Mouse (Mus musculus) lung, postnatal 36 days (tissue): Measurements from ENCODE around the gene Abcc4.
"Not testable (repeated sequence)": the region's sequence is repeated elsewhere in the genome, so short reads cannot be mapped to it uniquely, and the experiment has no call there.

Source experiments
- DNase-seq: peaks from one replicate; pipeline ENCODE4 v3.0.0; 2022; ENCODE audit warnings: mixed read lengths

Gene Abcc4

GRCm38 (mm10) chr14:118569586-118569985 is 136.4 kb downstream of the Abcc4 start:
- no peak for DNase-seq

DNA sequence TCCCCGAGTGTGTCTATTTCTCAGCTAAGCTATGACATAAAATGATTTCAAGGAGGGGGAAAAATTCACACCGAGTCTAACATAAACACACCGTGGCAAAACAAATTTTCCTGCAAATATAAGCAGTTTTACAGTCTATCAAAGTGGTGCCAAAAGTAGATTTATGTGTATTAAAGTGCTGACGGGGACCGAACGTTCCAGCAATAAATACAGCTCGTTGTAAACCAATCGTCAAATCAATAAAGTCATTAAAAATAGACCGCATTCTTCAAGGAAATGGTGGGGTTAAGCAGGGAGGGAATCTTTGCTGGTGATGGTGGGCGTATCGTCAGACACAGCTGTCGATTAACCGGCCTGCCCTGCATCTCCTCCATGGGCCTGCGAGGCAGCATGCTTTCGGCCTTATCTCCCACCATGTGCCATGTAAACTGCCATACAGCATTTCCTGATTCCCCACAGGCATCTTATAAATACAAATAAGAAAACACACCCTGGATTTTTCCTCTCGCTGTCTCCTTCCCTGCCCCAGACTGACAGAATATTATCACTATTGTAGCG is 137.8 kb downstream of the Abcc4 start:
- no peak for DNase-seq

GRCm38 (mm10) chr14:118566809-118567208 is 139.2 kb downstream of the Abcc4 start:
- DNase-seq, result no peak

- peak; percentile 19 for DNase-seq
Measured at GRCm38 (mm10) chr14:118566214-118566688, 139.8 kb downstream of the Abcc4 start.

DNA sequence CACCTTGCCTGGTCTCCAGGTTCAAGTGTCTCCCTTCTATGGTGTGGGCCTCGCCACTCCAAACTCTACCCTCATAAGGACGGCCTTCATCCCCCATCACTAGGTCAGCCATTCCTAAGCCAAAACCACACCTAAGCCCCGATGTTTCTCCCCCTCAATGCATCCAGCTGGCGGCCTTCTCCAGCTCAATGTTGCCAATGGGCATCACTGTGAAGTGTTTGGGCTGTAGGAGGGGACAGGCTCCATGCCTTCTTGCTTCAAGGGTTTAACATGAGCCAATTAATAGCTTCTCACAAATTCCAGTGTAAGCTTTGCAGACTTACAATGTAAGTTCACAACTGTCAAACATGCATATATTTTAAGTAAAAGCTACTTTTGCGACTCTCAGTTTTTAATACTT is 140.3 kb downstream of the Abcc4 start:
- DNase-seq, result no peak

DNA sequence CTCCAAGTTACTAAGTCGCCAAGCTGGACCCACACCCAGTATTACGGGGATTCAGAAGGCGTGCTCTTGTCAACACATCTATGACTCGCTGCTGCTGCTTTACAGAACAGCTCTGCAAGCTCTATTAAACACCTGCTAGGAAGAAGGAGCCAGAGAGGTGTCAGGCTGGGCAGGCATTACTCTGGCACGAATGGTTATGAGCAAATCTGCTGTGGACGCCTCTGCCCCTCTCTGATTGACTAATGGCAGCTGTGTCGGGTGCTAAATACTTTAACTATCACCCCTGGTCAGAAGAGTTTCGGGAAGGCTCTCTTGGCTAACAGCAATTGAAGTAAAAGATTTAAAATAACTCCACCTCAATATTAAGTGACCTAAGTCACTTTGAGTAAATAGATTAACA is 142.4 kb downstream of the Abcc4 start:
- DNase-seq, result no peak

- no peak for DNase-seq
Measured at GRCm38 (mm10) chr14:118552901-118553475, 153.0 kb downstream of the Abcc4 start.

DNA sequence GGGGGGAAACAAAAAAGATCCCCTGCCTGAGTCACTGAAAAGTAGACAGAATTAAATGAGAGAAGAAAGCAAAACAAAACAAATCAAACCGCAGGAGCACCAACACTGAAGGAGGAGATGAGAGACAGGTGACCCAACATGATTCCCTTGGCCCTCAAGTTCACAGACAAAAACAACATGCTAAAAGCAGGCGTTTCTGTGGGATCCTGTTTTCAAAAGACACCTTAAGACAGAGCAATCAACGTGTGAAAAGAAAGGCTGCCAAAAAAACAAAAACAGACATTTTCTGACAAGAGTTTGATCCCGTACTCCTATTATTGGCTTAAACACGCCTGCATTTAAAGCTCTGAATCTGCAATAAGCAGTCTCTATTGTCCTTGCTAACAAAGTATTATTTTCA is 153.6 kb downstream of the Abcc4 start:
- no peak for DNase-seq

GRCm38 (mm10) chr14:118551725-118552285 is 154.2 kb downstream of the Abcc4 start:
- no peak for DNase-seq

DNA sequence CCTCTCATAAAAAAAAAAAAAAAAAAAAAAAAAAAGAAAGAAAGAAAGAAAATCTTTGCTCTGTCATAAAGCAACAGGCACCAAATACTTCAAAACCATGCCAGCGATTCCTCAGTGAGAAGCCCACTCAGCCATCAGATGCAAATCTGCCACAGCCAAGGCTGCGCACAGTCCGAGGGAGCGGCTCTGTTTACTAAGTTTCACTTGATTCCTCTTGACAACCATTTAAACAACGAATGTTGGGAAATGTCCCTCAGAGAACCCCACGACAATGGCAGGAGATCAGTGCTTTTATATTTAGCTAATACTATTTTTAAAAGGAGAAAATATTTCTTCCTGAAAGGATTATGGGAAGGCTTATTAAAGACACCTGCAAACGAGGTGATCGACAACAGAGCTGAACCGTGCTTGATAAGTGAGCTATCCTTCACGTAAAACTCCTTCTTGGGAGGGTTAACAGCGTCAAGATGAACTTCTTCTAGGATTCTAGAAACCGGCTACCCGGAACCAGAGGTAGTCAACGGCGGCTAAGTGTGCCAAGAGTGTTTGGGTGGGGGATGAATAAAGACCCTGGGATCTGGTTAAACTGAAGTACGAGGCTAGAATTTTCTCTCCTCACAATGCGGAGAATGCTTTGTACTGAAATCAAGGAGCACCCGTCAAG is 154.8 kb downstream of the Abcc4 start:
- DNase-seq, result peak; percentile 36

DNA sequence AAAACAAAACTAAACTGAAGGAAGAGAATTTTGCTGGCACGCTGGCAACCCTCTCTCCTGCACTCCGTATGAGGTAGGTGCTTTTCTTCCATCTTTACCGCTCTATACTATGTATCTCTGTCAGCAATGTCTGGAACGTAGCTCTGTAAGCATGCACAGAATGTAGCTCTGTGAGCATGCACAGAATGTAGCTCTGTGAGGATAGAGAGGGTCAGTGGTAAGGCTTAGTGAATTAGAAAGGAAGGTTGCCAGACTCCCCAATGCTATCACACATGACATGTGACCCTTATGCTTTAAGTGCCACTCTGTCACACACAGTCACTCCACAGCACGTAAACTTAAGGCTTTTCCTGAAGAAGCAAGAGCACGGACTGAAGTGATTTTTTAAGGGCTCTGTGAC is 161.5 kb downstream of the Abcc4 start:
- DNase-seq, result no peak

- no peak for DNase-seq
Measured at GRCm38 (mm10) chr14:118542947-118543346, 163.1 kb downstream of the Abcc4 start.

- no peak for DNase-seq
Measured at GRCm38 (mm10) chr14:118531539-118531938, 174.5 kb downstream of the Abcc4 start.

DNA sequence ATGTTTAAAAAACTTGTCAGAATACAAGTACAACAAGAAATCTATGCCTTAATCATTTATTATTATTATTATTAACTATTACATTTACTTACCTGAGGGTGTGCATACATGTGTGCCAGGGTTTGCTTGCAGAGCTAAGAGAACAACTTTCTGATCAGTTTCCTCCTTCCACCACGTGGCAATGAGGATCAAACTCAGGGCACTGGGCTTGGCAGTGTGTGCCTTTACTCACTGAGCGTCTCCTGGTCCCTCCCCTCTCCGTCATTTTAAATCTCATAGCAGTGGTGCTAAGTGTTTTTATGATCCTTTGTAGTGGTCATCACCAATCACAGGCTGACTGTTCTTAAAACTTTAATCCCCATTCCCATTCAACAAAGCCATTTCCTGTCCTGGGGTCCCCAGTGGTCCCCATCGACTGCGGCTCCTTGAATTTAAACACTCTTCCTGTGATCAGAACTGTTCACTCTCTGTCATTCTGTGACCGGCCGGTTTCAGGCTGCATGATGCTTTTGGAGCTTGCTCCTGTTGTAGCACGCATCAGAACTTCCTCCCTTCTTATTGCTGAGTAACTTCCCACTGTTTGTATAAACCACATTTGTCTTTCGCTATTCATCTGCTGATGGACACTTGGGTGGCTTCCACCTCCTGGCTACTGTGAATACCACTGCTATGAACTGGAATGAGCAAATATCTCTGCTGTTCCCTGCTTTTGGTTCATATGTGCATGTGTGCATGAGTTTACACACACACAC is 191.6 kb downstream of the Abcc4 start:
- DNase-seq, result peak; percentile 3

GRCm38 (mm10) chr14:118511715-118512114 is 194.3 kb downstream of the Abcc4 start:
- DNase-seq, result not testable (repeated sequence)

DNA sequence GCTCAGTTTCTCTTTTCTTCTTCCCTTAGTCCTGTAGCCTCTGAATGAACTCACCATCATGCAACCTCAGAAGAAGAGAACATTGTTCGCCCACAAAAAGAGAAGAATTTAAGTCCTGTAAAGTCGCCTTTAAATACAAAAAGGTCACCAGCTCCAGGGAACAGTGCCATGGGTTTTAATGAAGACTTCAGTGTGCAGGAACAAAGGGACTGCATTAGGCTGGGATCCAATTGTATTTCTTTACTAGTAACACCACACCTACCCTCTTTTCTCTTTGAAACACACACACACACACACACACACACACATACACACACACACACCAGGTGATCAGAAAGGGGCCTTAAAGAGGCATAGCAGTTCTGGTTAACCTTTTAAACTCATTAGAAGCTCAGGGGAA is 195.2 kb downstream of the Abcc4 start:
- no peak for DNase-seq

DNA sequence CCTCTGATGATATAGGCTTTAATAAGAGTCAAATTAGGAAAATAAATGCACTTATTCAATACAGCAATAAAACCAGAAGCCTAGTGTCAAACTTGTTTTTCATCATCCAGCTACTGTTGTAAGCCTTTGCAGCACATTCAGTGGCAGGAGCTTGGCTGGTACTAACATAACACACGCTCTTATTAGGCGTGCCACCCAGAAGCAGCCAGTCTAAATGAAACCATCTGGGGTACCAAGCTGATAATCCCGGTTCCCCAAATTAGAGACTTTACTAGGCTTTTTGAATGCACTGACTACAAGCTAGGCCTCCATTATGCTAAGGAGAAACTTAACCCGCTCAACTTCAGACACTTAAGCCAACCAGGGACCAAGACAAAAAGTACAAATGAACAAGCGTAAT is 195.8 kb downstream of the Abcc4 start:
- no peak for DNase-seq

- DNase-seq, result peak; percentile 30
Measured at GRCm38 (mm10) chr14:118507829-118508228, 198.2 kb downstream of the Abcc4 start.

DNA sequence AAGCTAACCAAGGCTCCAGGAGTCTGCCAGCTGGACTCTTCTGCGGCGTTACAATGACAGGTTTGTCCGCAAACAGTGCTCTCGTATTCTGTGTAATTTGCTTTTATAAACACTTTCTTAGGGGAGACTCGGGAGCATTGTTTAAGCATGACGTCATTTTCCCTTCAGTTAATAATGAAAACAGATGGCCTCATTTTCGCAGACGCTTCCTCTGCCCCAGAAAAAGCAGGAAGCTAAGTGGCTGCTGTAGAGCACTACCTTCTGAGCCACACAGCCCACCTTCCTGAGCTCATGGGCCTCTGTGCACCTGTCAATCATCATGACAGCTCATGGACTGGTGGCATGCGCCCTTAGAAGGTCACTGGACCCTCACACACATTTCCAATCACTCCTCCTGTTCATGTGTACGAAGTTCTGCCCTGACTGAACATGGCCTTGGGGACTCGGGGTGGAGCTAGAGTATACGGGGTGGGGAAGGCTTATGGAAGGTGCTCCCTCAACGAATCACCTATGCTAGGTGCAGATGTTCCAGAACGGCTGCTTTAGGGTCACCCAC is 199.3 kb downstream of the Abcc4 start:
- DNase-seq, result peak; percentile 48

DNA sequence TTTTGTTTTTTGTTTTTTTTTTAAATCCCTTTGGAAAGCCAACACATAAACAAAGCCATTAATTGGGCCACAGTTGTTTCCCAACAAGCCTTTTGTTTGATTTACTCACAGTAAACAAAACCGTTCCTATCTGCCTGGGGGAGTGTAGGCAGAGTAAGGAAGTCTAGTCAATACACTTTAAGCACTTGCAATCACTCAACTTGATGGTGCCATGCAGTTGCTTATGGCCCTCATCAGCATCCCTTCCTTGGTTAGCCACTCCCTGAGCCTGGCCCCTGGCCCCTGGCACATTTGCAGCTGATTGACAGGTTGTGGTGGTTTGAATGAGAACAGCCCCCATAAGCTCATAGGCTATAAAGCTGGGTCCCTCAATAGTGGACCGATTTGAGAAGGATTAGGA is 209.3 kb downstream of the Abcc4 start:
- DNase-seq, result no peak

DNA sequence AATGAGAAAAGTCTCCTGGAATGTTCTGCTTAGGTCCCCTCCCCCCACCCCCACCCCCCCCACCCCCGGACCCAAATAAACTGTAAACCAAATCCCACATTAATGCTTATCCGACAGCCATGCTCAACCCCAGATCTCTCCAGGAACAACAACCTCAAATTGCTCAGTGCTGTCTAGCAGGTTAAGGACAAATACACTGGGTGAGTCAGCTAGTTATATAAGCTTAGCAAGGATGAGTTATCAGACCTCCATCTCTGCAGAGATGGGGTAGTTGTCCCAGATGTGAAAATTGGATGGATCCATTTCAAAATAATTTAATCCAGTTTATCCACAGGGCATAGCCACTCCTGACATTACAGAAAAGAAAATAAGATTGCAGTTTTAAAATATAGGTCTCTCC is 210.6 kb downstream of the Abcc4 start:
- no peak for DNase-seq

- DNase-seq, result no peak
Measured at GRCm38 (mm10) chr14:118491708-118492107, 214.3 kb downstream of the Abcc4 start.

- DNase-seq, result no peak
Measured at GRCm38 (mm10) chr14:118491300-118491699, 214.7 kb downstream of the Abcc4 start.
